Mouse (Mus musculus): ENCODE results near the gene Myod1.

DNA sequence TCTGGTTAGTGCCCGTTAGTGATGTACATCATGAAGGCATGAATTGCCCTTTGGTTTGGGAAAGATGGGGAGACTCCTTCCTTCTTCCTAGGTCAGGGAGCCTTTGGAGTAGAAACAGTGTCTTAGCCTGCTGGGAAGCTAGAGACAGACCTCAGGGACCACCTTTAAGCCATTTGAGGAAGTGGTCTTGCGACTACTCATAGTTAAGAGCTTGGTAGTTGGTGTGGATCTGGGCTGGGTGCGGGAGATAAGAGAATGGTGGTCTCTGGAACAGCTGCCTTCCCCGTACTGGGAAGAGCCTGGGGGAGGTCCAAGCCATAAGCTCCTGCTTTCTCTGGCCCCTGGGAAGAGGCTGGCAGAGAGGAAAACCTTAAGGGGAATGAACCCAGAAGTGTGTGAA lies 22.3 kb downstream of the Myod1 start:
- TF ChIP-seq CTCF (IDR thresholded peaks at IDR 0.05; ENCODE audit: control insufficient read depth, insufficient read depth, insufficient replicate concordance, low read depth, low read length) (no peak), POLR2A (IDR thresholded peaks at IDR 0.05; ENCODE audit: control insufficient read depth, low read depth, low read length) (no peak)
